In genomic region chr17:36851627-36852026, GRCm38 (mm10) we compare ENCODE assay signal across 23 mouse cellular contexts. TPM values are rescaled to one million over a fixed set of nuclear protein-coding genes. Genes with fewer than 3 reads are reported as not detected.
"Had no signal": no experiment of that assay in that cellular context is flagged by ENCODE, and none has a peak within 500 bp of the region (broad histone marks: within the 10 kb centered on the region; RNA-seq: fewer than 3 reads in every experiment).

No protein-coding gene starts in this region.

- H3K9me3 ChIP-seq: limb, embryonic 15.5 days; midbrain, embryonic 10.5 days; neural tube, embryonic 15.5 days; stomach, embryonic 15.5 days had no signal

- H3K9ac ChIP-seq: limb, embryonic 15.5 days; neural tube, embryonic 15.5 days; stomach, embryonic 15.5 days had no signal

- H3K4me1 ChIP-seq: limb, embryonic 15.5 days; midbrain, embryonic 10.5 days had no signal

- DNase-seq: kidney, adult 8-10 months; kidney, postnatal 25 days; layer of hippocampus, postnatal 36 days; lung, adult 2 months; lung, postnatal 36 days; midbrain, embryonic 14.5 days; spleen, adult 18-20 months; thymus, adult 2 months; thymus, postnatal 25 days had no signal

- H3K4me2 ChIP-seq: limb, embryonic 15.5 days; neural tube, embryonic 15.5 days; stomach, embryonic 15.5 days had no signal

- H3K27ac ChIP-seq: hindbrain, postnatal 0 days; limb, embryonic 15.5 days; midbrain, embryonic 10.5 days; neural tube, embryonic 15.5 days; stomach, embryonic 15.5 days had no signal

- ATAC-seq: hindbrain, postnatal 0 days; lung, postnatal 0 days had no signal

- H3K4me3 ChIP-seq: limb, embryonic 15.5 days; midbrain, embryonic 10.5 days; myocyte; neural tube, embryonic 15.5 days; stomach, embryonic 15.5 days had no signal

- H3K27me3 ChIP-seq: limb, embryonic 15.5 days; neural tube, embryonic 15.5 days; stomach, embryonic 15.5 days had no signal

RNA-seq across cellular contexts. Expression of gene Trim15, which starts 15.4 kb away (rescaled TPM):
- total RNA-seq: hindbrain, postnatal 0 days; layer of hippocampus, postnatal 36 days; left cerebral cortex, postnatal 25 days; megakaryocyte progenitor cell, adult 5-6 weeks had no signal
- polyA plus RNA-seq: myocyte had no signal

RNA-seq across cellular contexts. Expression of gene Trim10, which starts 17.7 kb away (rescaled TPM):
- total RNA-seq: hindbrain, postnatal 0 days; layer of hippocampus, postnatal 36 days; left cerebral cortex, adult 8-10 months; left cerebral cortex, postnatal 25 days had no signal
- polyA plus RNA-seq: myocyte; thymus, adult 2 months had no signal

RNA-seq across cellular contexts. Expression of gene Trim40, which starts 38.3 kb away (rescaled TPM):
- total RNA-seq: hindbrain, postnatal 0 days; layer of hippocampus, postnatal 36 days; left cerebral cortex, postnatal 25 days; megakaryocyte progenitor cell, adult 5-6 weeks had no signal
- polyA plus RNA-seq: hindbrain, postnatal 0 days; kidney, embryonic 16.5 days; limb, embryonic 11.5 days; limb, embryonic 15.5 days; lung, postnatal 0 days; midbrain, embryonic 10.5 days; midbrain, embryonic 14.5 days; myocyte; neural tube, embryonic 11.5 days; neural tube, embryonic 15.5 days had no signal

RNA-seq across cellular contexts. Expression of gene H2-M10.6, which starts 39.7 kb away (rescaled TPM):
- total RNA-seq: hindbrain, postnatal 0 days; layer of hippocampus, postnatal 36 days; left cerebral cortex, adult 8-10 months; left cerebral cortex, postnatal 25 days; megakaryocyte progenitor cell, adult 5-6 weeks had no signal
- polyA plus RNA-seq: hindbrain, postnatal 0 days; intestine, embryonic 14.5 days; kidney, embryonic 16.5 days; limb, embryonic 11.5 days; limb, embryonic 15.5 days; lung, adult 2 months; lung, postnatal 0 days; midbrain, embryonic 10.5 days; midbrain, embryonic 14.5 days; myocyte; neural tube, embryonic 11.5 days; neural tube, embryonic 15.5 days; stomach, embryonic 15.5 days; thymus, adult 2 months had no signal
